In genomic region chr2:102378928-102379327, GRCm38 (mm10) we compare ENCODE assay signal across 28 mouse cellular contexts. TPM values are rescaled to one million over a fixed set of nuclear protein-coding genes. Genes with fewer than 3 reads are reported as not detected.
DNase-seq lines count a peak whose midpoint lies in the region; ATAC-seq and TF ChIP-seq lines count a peak whose summit lies in the region.
"Had no signal": no experiment of that assay in that cellular context is flagged by ENCODE, and none has a peak within 500 bp of the region (broad histone marks: within the 10 kb centered on the region; RNA-seq: fewer than 3 reads in every experiment).

No protein-coding gene starts in this region.

- H3K36me3 ChIP-seq in heart, embryonic 12.5 days = peaks cover 10% of the 10 kb centered on the region
- no peaks in the 10 kb centered on the region for H3K36me3 ChIP-seq in kidney, adult 2 months (ENCODE audit: control insufficient read depth, insufficient read depth, low read length)
- H3K36me3 ChIP-seq in thymus, adult 2 months (ENCODE audit: control insufficient read depth, insufficient read depth, low read length) = peaks cover 4% of the 10 kb centered on the region; the same call in 1 of the 2 replicates

- H3K27me3 ChIP-seq in heart, embryonic 12.5 days (replicated peaks) = no peaks in the 10 kb centered on the region
- no peaks in the 10 kb centered on the region for H3K27me3 ChIP-seq in kidney, adult 2 months (replicated peaks; ENCODE audit: control insufficient read depth, insufficient read depth, low read length)
- H3K27me3 ChIP-seq in thymus, adult 2 months (ENCODE audit: control insufficient read depth, insufficient read depth, low read length) = no peaks in the 10 kb centered on the region
- H3K27me3 ChIP-seq: midbrain, embryonic 15.5 days; neural tube, embryonic 12.5 days; stomach, embryonic 15.5 days had no signal

- H3K4me2 ChIP-seq in heart, embryonic 12.5 days = no peak overlapping the region
- H3K4me2 ChIP-seq: midbrain, embryonic 15.5 days; neural tube, embryonic 12.5 days; stomach, embryonic 15.5 days had no signal

- 26% methylated on average over 1 of the region's 1 CpGs for WGBS in heart, embryonic 12.5 days
- 33% methylated on average over 1 of the region's 1 CpGs for WGBS in kidney, adult 2 months
- 92% methylated on average over 1 of the region's 1 CpGs for whole genome bisulfite sequencing in thymus, adult 2 months

- ATAC-seq in heart, embryonic 12.5 days (ENCODE audit: insufficient number of reproducible peaks, low FRiP score) = no peak
- peak; percentile 37 for ATAC-seq in CD4-positive, CD25-positive, alpha-beta regulatory T cell, adult 4 months
- ATAC-seq: forebrain, embryonic 16.5 days; hindbrain, postnatal 0 days; intestine, embryonic 16.5 days; liver, postnatal 0 days; lung, postnatal 0 days; midbrain, embryonic 15.5 days had no signal

- H3K4me3 ChIP-seq in heart, embryonic 12.5 days = no peak overlapping the region
- no peak overlapping the region for H3K4me3 ChIP-seq in kidney, adult 2 months (ENCODE audit: insufficient read depth, low read depth, low read length)
- no peak overlapping the region for H3K4me3 ChIP-seq in thymus, adult 2 months (ENCODE audit: control insufficient read depth, insufficient read depth, low read length)
- H3K4me3 ChIP-seq: forebrain, embryonic 10.5 days; hindbrain, embryonic 10.5 days; layer of hippocampus, adult 2 months; limb, embryonic 10.5 days; midbrain, embryonic 15.5 days; neural tube, embryonic 12.5 days; stomach, embryonic 15.5 days had no signal

- H3K27ac ChIP-seq in heart, embryonic 12.5 days (ENCODE audit: poor library complexity, severe bottlenecking) = peak overlapping the region; percentile 66
- no peak overlapping the region; the same call in 1 of the 2 replicates for H3K27ac ChIP-seq in kidney, adult 2 months (ENCODE audit: insufficient read depth, low read depth, low read length)
- no peak overlapping the region for H3K27ac ChIP-seq in thymus, adult 2 months (ENCODE audit: control insufficient read depth, insufficient read depth, low read length)
- H3K27ac ChIP-seq: forebrain, embryonic 10.5 days; hindbrain, embryonic 10.5 days; hindbrain, postnatal 0 days; layer of hippocampus, adult 2 months; limb, embryonic 10.5 days; macrophage; midbrain, embryonic 15.5 days; neural tube, embryonic 12.5 days; stomach, embryonic 15.5 days had no signal

- no peak for TF ChIP-seq CTCF in kidney, adult 2 months (conservative IDR thresholded peaks at IDR 0.05; ENCODE audit: insufficient read depth, insufficient read length, low read depth, low read length)
- TF ChIP-seq CTCF in thymus, adult 2 months (IDR thresholded peaks at IDR 0.05; ENCODE audit: borderline replicate concordance, control insufficient read depth, extremely low read depth, insufficient read depth, low read length, poor library complexity) = no peak

- peaks cover 17% of the 10 kb centered on the region for H3K4me1 ChIP-seq in heart, embryonic 12.5 days (replicated peaks)
- peaks cover 32% of the 10 kb centered on the region for H3K4me1 ChIP-seq in kidney, adult 2 months (ENCODE audit: control insufficient read depth, insufficient read depth, low read length)
- H3K4me1 ChIP-seq in thymus, adult 2 months (replicated peaks; ENCODE audit: control insufficient read depth, insufficient read depth, low read length) = no peaks in the 10 kb centered on the region

- peak; percentile 20 for DNase-seq in adrenal gland, postnatal 10 days
- no peak for DNase-seq in adrenal gland, postnatal 4 days (ENCODE audit: low spot score in 2 of 2)
- DNase-seq in heart, postnatal 4 days = no peak
- peak; percentile 40 for DNase-seq in kidney, adult 2 months
- DNase-seq in kidney, adult 9 months = no peak
- no peak for DNase-seq in thymus, adult 2 months
- DNase-seq: cerebellum, adult 11-12 months; cerebellum, postnatal 14 days; gastrocnemius, postnatal 14 days; liver; liver, postnatal 0 days; right cerebral cortex, adult 18-20 months; right cerebral cortex, postnatal 4 days; thymus, postnatal 36 days had no signal

- H3K9me3 ChIP-seq in heart, embryonic 12.5 days (replicated peaks) = no peaks in the 10 kb centered on the region
- H3K9me3 ChIP-seq: forebrain, embryonic 10.5 days; hindbrain, embryonic 10.5 days; limb, embryonic 10.5 days; midbrain, embryonic 15.5 days; neural tube, embryonic 12.5 days; stomach, embryonic 15.5 days had no signal

- TF ChIP-seq POLR2A in kidney, adult 2 months (IDR thresholded peaks at IDR 0.05; ENCODE audit: low read depth, low read length) = no peak
- no peak for TF ChIP-seq POLR2A in thymus, adult 2 months (IDR thresholded peaks at IDR 0.05; ENCODE audit: control insufficient read depth, extremely low read depth, insufficient read depth, low read length, poor library complexity)

- H3K9ac ChIP-seq in heart, embryonic 12.5 days = no peak overlapping the region
- H3K9ac ChIP-seq: liver, postnatal 0 days; midbrain, embryonic 15.5 days; neural tube, embryonic 12.5 days; stomach, embryonic 15.5 days had no signal

RNA-seq across cellular contexts. Expression of gene Trim44, which starts 28.7 kb away (rescaled TPM):
- total RNA-seq in adrenal gland, postnatal 10 days (2021) = 10 to 100 TPM; 58.0 to 64.2 TPM
- 10 to 100 TPM; 77.3 to 87.6 TPM for total RNA-seq in adrenal gland, postnatal 4 days (2021)
- 39.5 and 42.8 TPM in 2 replicates for polyA plus RNA-seq in heart, embryonic 12.5 days (2016; fragmentation: Nextera tagmentation; extraction: Ambion mirVana)
- total RNA-seq in heart, postnatal 4 days (2021) = 10 to 100 TPM; 47.8 to 50.4 TPM
- 31.2 and 35.6 TPM in 2 replicates for polyA plus RNA-seq in kidney, adult 2 months (2012; rRNA removed)
- 10 to 100 TPM in 1 of 2 experiments, 1 to 10 TPM in 1; 8.1 to 10.6 TPM for polyA plus RNA-seq in CD4-positive, CD25-positive, alpha-beta regulatory T cell, adult 4 months (2017; shearing (Covaris generic))
- 35.2 and 35.6 TPM in 2 replicates for polyA plus RNA-seq in thymus, adult 2 months (2012; rRNA removed)

Comparison
In these comparisons a context has a peak if more than half of its experiments do, and no peak if none do; other contexts are left out.
1. DNase-seq: peak in adrenal gland, postnatal 10 days (single experiment) and kidney, adult 2 months (single experiment); none in adrenal gland, postnatal 4 days (0 of 2), heart, postnatal 4 days (single experiment), kidney, adult 9 months (single experiment) and thymus, adult 2 months (single experiment).